Mouse (Mus musculus) kidney, embryonic 14.5 days (tissue): ENCODE data around the gene Olfr606. TPM values are rescaled to one million over a fixed set of nuclear protein-coding genes. Genes with fewer than 3 reads are reported as not detected.
"Not testable (repeated sequence)": the region's sequence is repeated elsewhere in the genome, so short reads cannot be mapped to it uniquely, and the experiment has no call there.

Source experiments
- ATAC-seq: fragments of 200-750 bp; cut with Nextera tagmentation; 2 replicates; pipeline ENCODE4 v1.8.0; 2017; ENCODE audit warnings: moderate number of reproducible peaks, mild to moderate bottlenecking, moderate TSS enrichment, moderate library complexity; ENCODE audit not compliant: low FRiP score, low TSS enrichment
- H3K27ac ChIP-seq: fragments of 300-500 bp; sonication (generic); 2 replicates; pipeline ENCODE4 v1.5.1; 2014; ENCODE audit warnings: low read depth, mild to moderate bottlenecking, low read length, moderate library complexity, mixed read lengths
- H3K27me3 ChIP-seq: fragments of 300-500 bp; sonication (generic); 2 replicates; pipeline ENCODE4 v1.6.1; 2014; ENCODE audit warnings: mild to moderate bottlenecking, low read length; ENCODE audit not compliant: control insufficient read depth, insufficient read depth
- H3K36me3 ChIP-seq: fragments of 300-500 bp; sonication (generic); 2 replicates; pipeline ENCODE4 v1.6.1; 2014; ENCODE audit warnings: low read length, mixed read lengths; ENCODE audit not compliant: control insufficient read depth, insufficient read depth
- H3K4me1 ChIP-seq: fragments of 300-500 bp; sonication (generic); 2 replicates; pipeline ENCODE4 v1.6.1; 2014; ENCODE audit warnings: low read length, mixed read lengths; ENCODE audit not compliant: control insufficient read depth, insufficient read depth
- H3K4me2 ChIP-seq: fragments of 300-500 bp; sonication (generic); replicated peaks from 2 replicates; pipeline ENCODE4 v1.6.1; 2014; ENCODE audit warnings: low read depth, mild to moderate bottlenecking, low read length
- H3K4me3 ChIP-seq: fragments of 300-500 bp; sonication (generic); 2 replicates; pipeline ENCODE4 v1.5.1; 2014; ENCODE audit warnings: mild to moderate bottlenecking, low read length
- H3K9ac ChIP-seq: fragments of 300-500 bp; sonication (generic); 2 replicates; pipeline ENCODE4 v1.6.1; 2014; ENCODE audit warnings: low read depth, mild to moderate bottlenecking, low read length, moderate library complexity
- H3K9me3 ChIP-seq: fragments of 300-500 bp; sonication (generic); 2 replicates; pipeline ENCODE4 v1.6.1; 2016; ENCODE audit warnings: low read length; ENCODE audit not compliant: control insufficient read depth
- WGBS: fragments of 180-500 bp; shearing (Covaris S2); extraction: QIAGEN DNeasy Blood & Tissue Kit; methylation state at CpG from one replicate; pipeline ENCODE4 v1.1.7; 2014; 5-methylcytosine and 5-hydroxymethylcytosine counted together
- polyA plus RNA-seq: library from polyadenylated mRNA; unstranded; fragments of >200 nt; fragmentation: Nextera tagmentation; extraction: Ambion mirVana; gene quantifications from 2 replicates; pipeline ENCODE4 v1.2.1, GENCODE M21; 2014

The Olfr606 gene
- polyA plus RNA-seq: not detected in 2 replicates

DNA sequence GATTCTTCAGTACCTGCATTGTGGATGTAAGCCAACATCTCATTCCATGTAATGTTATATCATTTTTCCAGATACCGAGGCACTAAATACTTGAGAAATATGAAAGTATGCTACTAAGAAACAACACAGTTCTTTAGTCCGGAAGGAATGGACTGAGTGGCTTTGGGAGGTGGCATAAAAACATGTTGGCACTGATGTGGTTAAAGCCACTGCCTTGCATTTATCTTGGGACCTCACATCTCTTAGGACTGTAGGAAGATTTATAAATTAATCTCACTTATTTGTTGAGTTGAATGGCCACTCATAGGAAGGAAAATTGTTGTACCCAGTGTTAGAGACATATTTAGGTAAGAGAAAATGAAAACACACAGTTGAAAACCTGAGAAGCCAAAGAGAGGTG lies at the start of gene Olfr606:
Olfr606 (plus strand) TSS at position 301 of the 400 bp plus-strand sequence.
- Histone ChIP-seq H3K27me3 (no peaks in the 10 kb centered on the region), H3K9me3 (no peaks in the 10 kb centered on the region), H3K4me2 (no peak within 1 kb of the TSS), H3K27ac (no peak within 1 kb of the TSS), H3K4me3 (no peak within 1 kb of the TSS), H3K4me1 (no peaks in the 10 kb centered on the region), H3K36me3 (no peaks in the 10 kb centered on the region), H3K9ac (no peak within 1 kb of the TSS)
- 86% methylated on average over 2 of the region's 2 CpGs for WGBS
- ATAC-seq: no peak

DNA sequence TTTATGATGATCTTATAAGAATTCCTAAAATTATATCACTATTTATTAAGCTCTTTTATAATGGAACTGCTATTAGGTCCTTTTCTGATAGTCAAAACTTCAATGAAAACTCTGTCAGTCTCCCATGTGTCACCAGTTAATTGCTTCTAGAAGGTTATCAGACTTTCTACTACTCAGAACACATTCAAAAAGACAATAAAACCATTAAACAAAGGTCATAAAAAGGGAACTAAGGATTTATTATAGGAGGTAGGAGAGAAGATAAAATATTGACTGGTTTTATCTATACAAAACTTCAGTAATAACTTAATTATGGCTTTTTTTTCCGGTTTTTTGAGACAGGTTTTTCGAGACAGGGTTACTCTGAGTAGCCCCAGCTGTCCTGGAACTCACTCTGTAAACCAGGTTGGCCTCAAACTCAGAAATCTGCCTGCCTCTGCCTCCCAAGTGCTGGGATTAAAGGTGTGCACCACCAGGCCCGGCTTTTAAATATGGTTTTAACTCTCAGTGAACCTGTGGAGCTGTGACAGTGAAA lies 42.3 kb upstream of the Olfr606 start:
- not testable (repeated sequence) for H3K4me1 ChIP-seq, H3K4me2 ChIP-seq, ATAC-seq, H3K4me3 ChIP-seq, H3K27me3 ChIP-seq, H3K9me3 ChIP-seq, H3K27ac ChIP-seq, H3K36me3 ChIP-seq, H3K9ac ChIP-seq
- WGBS: 71% methylated on average over 3 of the region's 3 CpGs

DNA sequence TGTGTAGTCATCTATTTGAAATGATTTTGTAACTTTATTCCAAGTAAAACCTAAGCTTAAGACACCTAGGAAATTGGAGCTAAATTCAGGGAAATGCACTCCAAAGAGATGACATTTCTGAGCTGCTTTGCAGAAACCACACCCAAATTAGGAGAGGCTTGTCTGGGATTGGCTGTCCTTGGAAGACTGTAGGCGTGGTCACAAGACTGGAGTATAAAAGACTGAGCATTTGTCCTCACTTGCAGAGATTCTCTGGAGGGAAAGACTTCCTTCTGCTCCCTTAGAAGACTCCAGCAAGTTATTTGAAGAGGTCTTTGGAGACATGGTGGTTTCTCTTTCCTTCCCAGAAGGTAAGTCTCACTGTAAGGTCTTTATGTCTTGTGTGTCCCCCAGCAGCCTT lies 34.1 kb upstream of the Olfr606 start, which contains the start of gene Usp17lc:
Usp17lc (plus strand) TSS at position 301 of the 400 bp plus-strand sequence.
- H3K9ac ChIP-seq, H3K4me2 ChIP-seq, H3K4me1 ChIP-seq, H3K36me3 ChIP-seq, H3K9me3 ChIP-seq, H3K27me3 ChIP-seq, ATAC-seq, H3K4me3 ChIP-seq, H3K27ac ChIP-seq: not testable (repeated sequence)
- WGBS: 73% methylated on average over 1 of the region's 1 CpGs

DNA sequence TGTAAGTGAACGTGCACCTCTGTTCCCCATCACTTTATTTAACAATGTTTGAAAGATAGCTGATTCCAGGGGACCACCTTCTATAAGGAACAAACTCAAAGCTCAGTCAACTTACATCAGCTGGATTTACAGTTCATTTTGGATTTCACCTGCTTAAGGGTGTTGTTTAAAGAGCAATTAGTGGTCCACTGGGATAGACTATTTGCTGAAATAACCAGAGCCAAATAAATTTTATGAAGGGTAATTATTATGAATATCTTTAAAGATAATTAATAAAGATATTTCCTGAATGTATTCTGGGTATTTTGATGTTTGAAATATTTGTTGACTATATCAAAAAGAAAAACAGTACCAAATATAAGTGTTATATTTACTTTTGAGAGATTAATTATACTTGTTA lies 3.5 kb upstream of the Olfr606 start, which contains the start of gene Olfr605:
Olfr605 (minus strand) TSS at position 101 of the 400 bp plus-strand sequence.
- WGBS: 97% methylated on average over 1 of the region's 1 CpGs
- Histone ChIP-seq H3K9me3 (no peaks in the 10 kb centered on the region), H3K27me3 (no peaks in the 10 kb centered on the region), H3K4me2 (no peak within 1 kb of the TSS), H3K36me3 (no peaks in the 10 kb centered on the region), H3K27ac (no peak within 1 kb of the TSS), H3K9ac (no peak within 1 kb of the TSS), H3K4me3 (no peak within 1 kb of the TSS), H3K4me1 (no peaks in the 10 kb centered on the region)
- no peak for ATAC-seq

DNA sequence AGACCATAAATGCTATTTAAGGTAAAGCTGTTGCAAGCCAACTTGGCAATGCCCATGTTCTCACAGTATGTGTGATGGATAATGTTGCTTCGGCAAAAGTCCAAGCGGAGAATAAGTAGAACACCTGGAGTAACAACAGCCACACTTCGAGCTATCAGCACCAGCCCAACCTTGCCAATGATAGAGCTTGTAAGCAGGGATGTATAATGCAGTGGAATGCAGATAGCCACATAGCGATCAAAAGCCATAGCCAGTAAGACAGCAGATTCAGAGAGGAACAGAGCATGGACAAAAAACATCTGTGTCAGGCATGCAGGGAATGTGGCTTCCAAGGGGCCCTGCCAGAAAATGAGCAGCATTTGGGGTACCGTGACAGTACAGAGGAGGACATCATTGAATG lies 11.7 kb downstream of the Olfr606 start:
- no peak overlapping the region for H3K4me2 ChIP-seq
- no peaks in the 10 kb centered on the region for H3K36me3 ChIP-seq
- ATAC-seq: no peak
- no peaks in the 10 kb centered on the region for H3K4me1 ChIP-seq
- H3K27me3 ChIP-seq: no peaks in the 10 kb centered on the region
- H3K9me3 ChIP-seq: no peaks in the 10 kb centered on the region
- no peak overlapping the region for H3K27ac ChIP-seq
- H3K4me3 ChIP-seq: no peak overlapping the region
- H3K9ac ChIP-seq: no peak overlapping the region
- WGBS: 88% methylated on average over 5 of the region's 5 CpGs

DNA sequence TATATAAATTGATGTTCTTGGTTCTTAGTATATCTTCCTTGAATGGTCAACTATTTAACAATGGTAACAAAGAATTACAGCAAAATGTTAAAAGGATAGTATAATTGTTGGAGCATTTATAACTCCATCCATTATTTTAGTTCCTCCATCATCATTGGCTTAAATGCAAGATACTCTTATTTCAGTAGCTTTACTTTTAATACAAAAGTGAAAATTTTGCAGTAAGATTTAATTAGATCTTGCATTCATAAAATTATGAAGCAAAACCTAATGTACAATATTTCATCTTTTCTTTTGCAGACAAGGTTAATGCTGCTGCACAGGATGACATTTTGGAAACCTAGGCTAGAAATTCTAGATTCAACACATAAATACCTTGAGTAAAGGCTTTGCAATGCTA lies 20.7 kb downstream of the Olfr606 start, which contains the start of gene Olfr608:
Olfr608 (plus strand) TSS at position 301 of the 400 bp plus-strand sequence.
- no peaks in the 10 kb centered on the region for H3K4me1 ChIP-seq
- H3K27me3 ChIP-seq: no peaks in the 10 kb centered on the region
- no peak for ATAC-seq
- no peak within 1 kb of the TSS for H3K4me2 ChIP-seq
- H3K9me3 ChIP-seq: no peaks in the 10 kb centered on the region
- no peak within 1 kb of the TSS for H3K27ac ChIP-seq
- no peak within 1 kb of the TSS for H3K9ac ChIP-seq
- H3K36me3 ChIP-seq: no peaks in the 10 kb centered on the region
- H3K4me3 ChIP-seq: no peak within 1 kb of the TSS

DNA sequence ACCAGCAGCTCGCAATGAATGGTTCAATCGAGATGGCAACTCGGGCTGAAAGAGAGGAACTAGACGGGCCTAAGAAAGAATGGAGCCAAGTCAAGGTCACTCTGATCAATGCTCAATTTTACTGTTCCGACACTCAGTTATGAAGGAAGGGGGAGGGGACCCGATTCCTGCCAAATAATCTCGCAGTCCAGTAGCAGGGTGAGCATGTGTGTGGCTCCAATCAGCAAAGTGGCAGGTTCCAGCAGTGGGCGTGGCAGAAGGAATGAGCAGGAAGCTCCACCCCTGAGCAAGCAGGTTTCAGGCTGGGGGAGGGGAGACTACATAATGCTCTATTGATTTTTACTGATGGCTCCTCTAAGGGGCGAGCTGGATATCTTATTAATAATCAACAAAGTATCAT lies 28.3 kb downstream of the Olfr606 start:
- not testable (repeated sequence) for H3K27ac ChIP-seq, H3K36me3 ChIP-seq, H3K27me3 ChIP-seq, H3K9ac ChIP-seq, H3K4me3 ChIP-seq, H3K4me1 ChIP-seq, H3K4me2 ChIP-seq, ATAC-seq, H3K9me3 ChIP-seq
- WGBS: 87% methylated on average over 9 of the region's 9 CpGs

DNA sequence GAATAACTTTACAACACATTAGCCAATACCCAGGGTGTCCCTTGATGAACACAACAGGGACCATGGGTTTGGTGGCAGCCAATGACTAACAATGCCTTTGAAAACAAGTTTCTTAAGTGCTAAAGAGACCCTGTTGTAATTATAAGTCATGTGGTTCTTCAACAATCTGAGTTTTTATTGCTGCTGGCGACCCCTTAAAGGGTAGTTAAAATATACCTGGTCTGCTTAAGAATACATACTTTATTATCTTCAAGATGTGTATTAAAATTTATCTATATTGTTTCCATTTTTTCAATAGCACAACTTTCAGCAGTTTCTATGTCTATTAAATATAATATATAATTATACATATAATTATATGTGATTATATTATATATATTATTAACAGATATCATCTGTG lies 49.1 kb downstream of the Olfr606 start, which contains the start of gene Olfr609:
Olfr609 (minus strand) TSS at position 101 of the 400 bp plus-strand sequence.
- no peaks in the 10 kb centered on the region for H3K4me1 ChIP-seq
- H3K9ac ChIP-seq: no peak within 1 kb of the TSS
- H3K36me3 ChIP-seq: no peaks in the 10 kb centered on the region
- H3K27ac ChIP-seq: no peak within 1 kb of the TSS
- no peak within 1 kb of the TSS for H3K4me2 ChIP-seq
- ATAC-seq: no peak
- H3K9me3 ChIP-seq: no peaks in the 10 kb centered on the region
- 66% methylated on average over 1 of the region's 1 CpGs for WGBS
- no peaks in the 10 kb centered on the region for H3K27me3 ChIP-seq
- no peak within 1 kb of the TSS for H3K4me3 ChIP-seq
